Mouse (Mus musculus) megakaryocyte, embryonic 14.5 days (primary cell): Measurements from ENCODE around the gene Anapc16. TPM values are rescaled to one million over a fixed set of nuclear protein-coding genes. Genes with fewer than 3 reads are reported as not detected.

Experiments used
- H3K27me3 ChIP-seq: replicated peaks from 2 replicates; pipeline ENCODE3; 2012; ENCODE audit warnings: inconsistent platforms
- H3K36me3 ChIP-seq: replicated peaks from 2 replicates; pipeline ENCODE3; 2012; ENCODE audit warnings: low read length, inconsistent platforms, mixed read lengths
- H3K4me1 ChIP-seq: 2 replicates; pipeline ENCODE4 v1.6.1; 2012; ENCODE audit warnings: inconsistent platforms
- H3K4me3 ChIP-seq: replicated peaks from 2 replicates; pipeline ENCODE3; 2012; ENCODE audit warnings: moderate library complexity, mild to moderate bottlenecking, inconsistent platforms
- H3K9me3 ChIP-seq: 2 replicates; pipeline ENCODE4 v1.6.1; 2012; ENCODE audit warnings: inconsistent platforms
- FLI1 ChIP-seq: IDR thresholded peaks from 2 replicates; pipeline ENCODE4 v1.6.1; 2012; ENCODE audit warnings: low read length, inconsistent platforms, mixed read lengths
- GATA1 ChIP-seq: IDR thresholded peaks from 3 replicates; pipeline ENCODE4 v1.6.1; 2012; ENCODE audit warnings: mixed read lengths, low read length, inconsistent platforms, borderline replicate concordance
- polyA plus RNA-seq: library from polyadenylated mRNA; stranded (reverse); fragments of >175 nt; gene quantifications from 2 replicates; pipeline ENCODE4 v1.2.3, GENCODE M21; 2012; ENCODE audit warnings: low replicate concordance; ENCODE audit not compliant: insufficient read depth

The Anapc16 gene
- polyA plus RNA-seq, 1 experiment: 169 TPM

- Histone ChIP-seq H3K36me3 (peaks cover 47% of the 10 kb centered on the region), H3K4me1 (peaks cover 50% of the 10 kb centered on the region), H3K27me3 (no peaks in the 10 kb centered on the region), H3K4me3 (no peak overlapping the region), H3K9me3 (no peaks in the 10 kb centered on the region)
- no peak for TF ChIP-seq GATA1
- TF ChIP-seq FLI1: no peak
These were observed 26.0 kb upstream of the Anapc16 start for GRCm38 (mm10) chr10:60028979-60029378.

DNA sequence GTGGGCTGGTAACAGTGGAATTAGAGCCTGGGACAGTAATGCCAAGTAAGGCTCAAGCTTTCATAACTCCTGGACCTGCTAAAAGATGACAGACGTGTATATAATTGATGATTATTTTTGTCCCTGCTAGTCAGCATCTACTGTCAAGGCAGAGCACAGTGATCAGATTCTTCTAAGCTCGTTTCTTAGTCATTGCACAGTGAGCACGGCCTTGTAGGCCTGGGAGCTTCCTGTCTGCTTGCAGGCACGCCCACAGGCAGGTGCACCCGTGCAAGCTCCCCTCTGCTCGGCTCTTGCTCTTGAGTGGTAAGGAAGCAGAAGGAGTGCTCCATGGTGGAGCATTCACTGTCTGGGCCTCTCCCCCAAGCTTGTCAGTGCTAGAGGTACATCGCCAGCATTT lies 25.2 kb upstream of the Anapc16 start:
- Histone ChIP-seq H3K27me3 (no peaks in the 10 kb centered on the region), H3K4me1 (peaks cover 48% of the 10 kb centered on the region), H3K9me3 (no peaks in the 10 kb centered on the region), H3K4me3 (no peak overlapping the region), H3K36me3 (peaks cover 55% of the 10 kb centered on the region)
- no peak for TF ChIP-seq FLI1
- no peak for TF ChIP-seq GATA1

- Histone ChIP-seq H3K4me3 (no peak overlapping the region), H3K27me3 (no peaks in the 10 kb centered on the region), H3K9me3 (no peaks in the 10 kb centered on the region), H3K4me1 (peaks cover 45% of the 10 kb centered on the region), H3K36me3 (peaks cover 58% of the 10 kb centered on the region)
- TF ChIP-seq FLI1 (no peak), GATA1 (no peak)
These were observed 24.7 kb upstream of the Anapc16 start for GRCm38 (mm10) chr10:60027619-60028084.

GRCm38 (mm10) chr10:60026759-60027395 lies 23.9 kb upstream of the Anapc16 start:
- H3K36me3 ChIP-seq: peaks cover 61% of the 10 kb centered on the region
- no peaks in the 10 kb centered on the region for H3K27me3 ChIP-seq
- peak overlapping the region; percentile 4 for H3K4me3 ChIP-seq

GRCm38 (mm10) chr10:60023751-60024150 lies 20.8 kb upstream of the Anapc16 start:
- peaks cover 38% of the 10 kb centered on the region for H3K4me1 ChIP-seq
- H3K9me3 ChIP-seq: no peaks in the 10 kb centered on the region
- H3K27me3 ChIP-seq: no peaks in the 10 kb centered on the region
- no peak overlapping the region for H3K4me3 ChIP-seq
- TF ChIP-seq FLI1 (no peak), GATA1 (no peak)
- peaks cover 64% of the 10 kb centered on the region for H3K36me3 ChIP-seq

More at GRCm38 (mm10) chr10:60026759-60027395, 23.9 kb upstream of the Anapc16 start:
- no peak for TF ChIP-seq GATA1
- TF ChIP-seq FLI1: no peak
- no peaks in the 10 kb centered on the region for H3K9me3 ChIP-seq
- peaks cover 42% of the 10 kb centered on the region for H3K4me1 ChIP-seq

DNA sequence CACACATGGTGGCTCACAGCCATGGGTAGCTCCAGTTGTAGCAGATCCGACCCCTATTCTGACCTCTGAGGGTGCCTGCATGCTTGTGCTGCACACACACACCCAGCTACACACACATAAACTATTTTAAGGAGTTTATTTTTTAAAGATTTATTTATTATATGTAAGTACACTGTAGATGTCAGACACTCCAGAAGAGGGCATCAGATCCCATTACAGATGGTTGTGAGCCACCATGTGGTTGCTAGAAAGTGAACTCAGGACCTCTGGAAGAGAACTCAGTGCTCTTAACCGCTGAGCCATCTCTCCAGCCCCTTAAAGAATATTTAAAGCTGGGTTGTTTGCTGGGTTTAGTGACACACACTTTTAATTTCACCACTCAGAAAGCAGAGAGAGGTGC lies 16.4 kb upstream of the Anapc16 start:
- no peaks in the 10 kb centered on the region for H3K27me3 ChIP-seq
- H3K4me1 ChIP-seq: peaks cover 18% of the 10 kb centered on the region
- no peak for TF ChIP-seq GATA1
- no peak for TF ChIP-seq FLI1
- no peaks in the 10 kb centered on the region for H3K9me3 ChIP-seq
- H3K36me3 ChIP-seq: peaks cover 81% of the 10 kb centered on the region
- no peak overlapping the region for H3K4me3 ChIP-seq

DNA sequence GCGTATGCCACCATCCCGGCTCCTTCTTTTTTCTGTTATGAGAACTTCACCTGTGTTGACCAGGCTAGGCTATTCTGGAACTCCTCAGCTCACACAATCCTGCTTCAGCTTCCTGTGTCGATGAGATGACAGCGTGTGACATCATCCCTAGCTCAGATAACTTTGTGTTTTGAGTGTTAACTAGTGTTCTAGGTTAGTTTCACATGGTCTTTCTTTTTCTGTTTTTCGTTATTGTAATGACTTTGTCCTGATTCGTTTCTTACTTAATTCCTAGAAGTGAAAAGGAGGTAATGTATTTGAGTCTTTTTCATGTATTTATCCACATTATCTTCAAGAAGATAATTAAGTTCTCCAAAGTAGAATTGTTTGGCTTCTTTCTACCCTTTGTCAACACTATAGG lies 13.3 kb upstream of the Anapc16 start:
- H3K4me3 ChIP-seq: no peak overlapping the region
- no peaks in the 10 kb centered on the region for H3K27me3 ChIP-seq
- H3K9me3 ChIP-seq: no peaks in the 10 kb centered on the region
- TF ChIP-seq GATA1: no peak
- no peak for TF ChIP-seq FLI1
- peaks cover 84% of the 10 kb centered on the region for H3K36me3 ChIP-seq
- peaks cover 9% of the 10 kb centered on the region for H3K4me1 ChIP-seq

GRCm38 (mm10) chr10:60009115-60009514 lies 6.2 kb upstream of the Anapc16 start:
- TF ChIP-seq GATA1: no peak
- Histone ChIP-seq H3K36me3 (peaks cover 67% of the 10 kb centered on the region), H3K9me3 (no peaks in the 10 kb centered on the region), H3K27me3 (no peaks in the 10 kb centered on the region), H3K4me1 (peaks cover 37% of the 10 kb centered on the region), H3K4me3 (no peak overlapping the region)

DNA sequence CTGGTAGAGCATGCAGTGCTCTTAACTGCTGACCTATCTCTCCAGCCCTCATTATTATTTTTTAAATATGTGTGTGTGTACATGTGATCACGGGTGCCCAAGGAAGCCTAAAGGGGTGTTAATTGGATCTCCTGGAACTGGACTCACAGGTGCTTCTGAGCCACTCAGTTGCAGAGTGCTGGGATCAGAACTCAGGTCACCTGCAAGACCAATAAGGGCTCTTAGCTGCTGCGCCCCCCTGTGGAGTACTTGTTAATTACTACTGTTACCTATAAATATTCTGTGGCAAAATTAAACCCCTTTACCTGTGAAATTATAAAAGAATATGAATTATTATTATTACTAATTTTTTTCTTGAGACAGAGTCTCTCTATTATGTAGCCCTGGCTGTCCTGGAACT lies 2.3 kb upstream of the Anapc16 start:
- no peaks in the 10 kb centered on the region for H3K27me3 ChIP-seq
- H3K4me1 ChIP-seq: peaks cover 59% of the 10 kb centered on the region
- TF ChIP-seq FLI1 (no peak), GATA1 (no peak)
- no peak overlapping the region for H3K4me3 ChIP-seq
- H3K9me3 ChIP-seq: no peaks in the 10 kb centered on the region
- peaks cover 43% of the 10 kb centered on the region for H3K36me3 ChIP-seq

GRCm38 (mm10) chr10:60003847-60004246 lies 912 bp upstream of the Anapc16 start:
- H3K4me3 ChIP-seq: peak overlapping the region; percentile 98
- no peaks in the 10 kb centered on the region for H3K9me3 ChIP-seq
- H3K4me1 ChIP-seq: peaks cover 62% of the 10 kb centered on the region
- H3K36me3 ChIP-seq: peaks cover 40% of the 10 kb centered on the region
- TF ChIP-seq FLI1: no peak
- H3K27me3 ChIP-seq: no peaks in the 10 kb centered on the region
